Mouse (Mus musculus): Measurements from ENCODE around the gene Med9.

GRCm38 (mm10) chr11:59920331-59920730 lies 27.7 kb upstream of the Med9 start:
- TF ChIP-seq CTCF (IDR thresholded peaks at IDR 0.05; ENCODE audit: low read depth) (no peak), EP300 (IDR thresholded peaks at IDR 0.05; ENCODE audit: low read depth) (no peak)
